Mouse (Mus musculus) heart, embryonic 15.5 days (tissue): ENCODE results near the gene Tff3. TPM values are rescaled to one million over a fixed set of nuclear protein-coding genes. Genes with fewer than 3 reads are reported as not detected.

ENCODE experiments used
- ATAC-seq: fragments of 200-750 bp; cut with Nextera tagmentation; replicated peaks from 2 replicates; pipeline ENCODE4 v1.8.0; 2017; ENCODE audit warnings: low read depth, moderate TSS enrichment; ENCODE audit not compliant: insufficient number of reproducible peaks, insufficient read depth, low FRiP score
- H3K27ac ChIP-seq: fragments of 300-500 bp; sonication (generic); 2 replicates; pipeline ENCODE4 v1.5.1; 2015; ENCODE audit warnings: mild to moderate bottlenecking, inconsistent platforms
- H3K27me3 ChIP-seq: fragments of 300-500 bp; sonication (generic); 2 replicates; pipeline ENCODE4 v1.6.1; 2015; ENCODE audit warnings: inconsistent platforms
- H3K36me3 ChIP-seq: fragments of 300-500 bp; sonication (generic); 2 replicates; pipeline ENCODE4 v1.6.1; 2015; ENCODE audit warnings: mild to moderate bottlenecking, inconsistent platforms
- H3K4me1 ChIP-seq: fragments of 300-500 bp; sonication (generic); replicated peaks from 2 replicates; pipeline ENCODE4 v1.6.1; 2015; ENCODE audit warnings: inconsistent platforms
- H3K4me2 ChIP-seq: fragments of 300-500 bp; sonication (generic); 2 replicates; pipeline ENCODE4 v1.6.1; 2015; ENCODE audit warnings: inconsistent platforms, mild to moderate bottlenecking, moderate library complexity
- H3K4me3 ChIP-seq: fragments of 300-500 bp; sonication (generic); 2 replicates; pipeline ENCODE4 v1.5.1; 2015; ENCODE audit warnings: mild to moderate bottlenecking, inconsistent platforms
- H3K9ac ChIP-seq: fragments of 300-500 bp; sonication (generic); 2 replicates; pipeline ENCODE4 v1.6.1; 2015; ENCODE audit warnings: mild to moderate bottlenecking, inconsistent platforms
- H3K9me3 ChIP-seq: fragments of 300-500 bp; sonication (generic); replicated peaks from 2 replicates; pipeline ENCODE4 v1.6.1; 2016; ENCODE audit warnings: inconsistent platforms
- WGBS: fragments of 180-500 bp; shearing (Covaris S2); methylation state at CpG from one replicate; pipeline ENCODE4 v1.1.7; 2015; ENCODE audit warnings: mixed read lengths; 5-methylcytosine and 5-hydroxymethylcytosine counted together
- polyA plus RNA-seq: library from polyadenylated mRNA; unstranded; fragments of >200 nt; fragmentation: Nextera tagmentation; extraction: Ambion mirVana; gene quantifications from 2 replicates; pipeline ENCODE4 v1.2.1, GENCODE M21; 2015

The Tff3 gene
- polyA plus RNA-seq, 1 experiment from 2014 or later = not detected

GRCm38 (mm10) chr17:31119429-31119828 lies 10.0 kb downstream of the Tff3 start:
- H3K27me3 ChIP-seq = no peaks in the 10 kb centered on the region
- ATAC-seq = no peak
- WGBS = 4% methylated on average over 7 of the region's 7 CpGs

DNA sequence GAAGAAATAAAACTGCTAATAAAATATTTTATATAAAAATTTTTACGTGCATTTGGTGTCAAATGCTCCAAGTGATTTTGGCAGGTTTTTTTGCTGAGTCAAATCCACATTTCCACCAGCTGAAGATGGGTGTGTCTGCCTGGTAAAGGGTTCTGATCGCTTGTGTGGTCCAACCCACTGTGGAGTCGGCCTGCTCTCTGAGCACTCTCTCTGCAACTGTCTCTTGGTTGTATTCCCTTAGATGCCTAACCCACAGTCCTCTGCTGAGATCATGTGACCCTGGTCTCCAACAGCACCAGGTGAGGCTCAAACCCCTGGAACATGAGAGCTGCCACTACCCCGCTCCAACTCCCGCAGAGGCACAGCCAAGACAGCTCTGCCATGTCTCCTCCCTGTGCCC lies 11.5 kb downstream of the Tff3 start:
- no peak overlapping the region for H3K27ac ChIP-seq
- no peaks in the 10 kb centered on the region for H3K4me1 ChIP-seq
- H3K36me3 ChIP-seq = no peaks in the 10 kb centered on the region; the same call in 1 of the 2 replicates
- H3K9me3 ChIP-seq = no peaks in the 10 kb centered on the region
- no peaks in the 10 kb centered on the region for H3K27me3 ChIP-seq
- no peak overlapping the region for H3K4me2 ChIP-seq
- 81% methylated on average over 5 of the region's 5 CpGs for WGBS
- no peak overlapping the region for H3K4me3 ChIP-seq
- ATAC-seq = no peak
- H3K9ac ChIP-seq = no peak overlapping the region

More at GRCm38 (mm10) chr17:31119429-31119828, 10.0 kb downstream of the Tff3 start:
- H3K9ac ChIP-seq = no peak overlapping the region
- H3K36me3 ChIP-seq = no peaks in the 10 kb centered on the region
- 0 out of 2 replicates have a peak, but pooled peaks cover 3% of the 10 kb centered on the region for H3K9me3 ChIP-seq
- no peak overlapping the region for H3K27ac ChIP-seq
- no peak overlapping the region for H3K4me2 ChIP-seq
- H3K4me3 ChIP-seq = no peak overlapping the region
- no peaks in the 10 kb centered on the region for H3K4me1 ChIP-seq

DNA sequence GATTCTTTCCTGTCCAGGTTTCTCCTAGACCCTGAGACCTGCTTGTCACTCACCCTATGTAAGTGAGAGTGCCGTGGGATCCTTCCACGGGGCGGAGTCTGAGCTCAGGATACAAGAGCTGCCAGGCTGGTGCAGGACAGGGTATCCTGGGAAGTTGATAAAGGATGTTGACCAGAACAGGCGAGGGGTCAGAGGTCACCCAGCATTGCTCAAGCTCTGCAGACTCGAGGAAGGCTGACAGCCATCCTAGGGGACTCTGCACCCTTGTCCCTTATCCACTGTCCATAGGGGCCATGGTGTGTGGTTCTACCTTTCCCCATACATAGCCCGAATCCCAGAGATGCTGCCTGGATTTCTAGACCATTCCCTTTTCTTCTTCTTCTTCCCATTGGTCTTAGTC lies 13.4 kb downstream of the Tff3 start:
- Histone ChIP-seq H3K36me3 (no peaks in the 10 kb centered on the region; the same call in 1 of the 2 replicates), H3K27ac (no peak overlapping the region), H3K4me3 (no peak overlapping the region), H3K4me2 (no peak overlapping the region), H3K9me3 (no peaks in the 10 kb centered on the region), H3K4me1 (no peaks in the 10 kb centered on the region), H3K27me3 (no peaks in the 10 kb centered on the region), H3K9ac (no peak overlapping the region)
- WGBS = 54% methylated on average over 6 of the region's 6 CpGs
- ATAC-seq = no peak

GRCm38 (mm10) chr17:31113191-31113856 lies 16.1 kb downstream of the Tff3 start:
- Histone ChIP-seq H3K36me3 (peaks cover 4% of the 10 kb centered on the region; the same call in 1 of the 2 replicates), H3K27ac (no peak overlapping the region), H3K27me3 (no peaks in the 10 kb centered on the region)

DNA sequence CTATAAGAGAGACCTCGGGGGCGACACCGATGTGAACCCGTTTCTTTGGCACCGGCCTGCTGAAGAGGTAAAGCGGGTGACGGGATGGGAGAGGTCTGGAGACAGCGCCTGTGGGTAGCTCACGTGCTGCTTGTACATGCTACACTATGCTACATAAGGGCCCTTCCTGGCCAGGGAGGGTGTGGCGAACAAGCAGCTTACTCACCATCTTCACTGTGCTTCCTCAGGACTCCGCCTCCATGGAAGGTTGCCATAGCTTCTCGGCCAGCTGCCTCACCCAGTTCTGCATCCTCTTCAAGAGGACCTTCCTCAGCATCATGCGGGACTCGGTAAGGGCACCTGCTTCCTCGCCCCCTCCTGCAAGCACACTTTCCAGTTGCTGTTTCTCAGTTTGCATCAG lies 21.1 kb downstream of the Tff3 start:
- no peak overlapping the region for H3K4me3 ChIP-seq
- H3K9me3 ChIP-seq = no peaks in the 10 kb centered on the region
- H3K4me2 ChIP-seq = no peak overlapping the region
- H3K9ac ChIP-seq = no peak overlapping the region
- no peak overlapping the region for H3K27ac ChIP-seq
- H3K36me3 ChIP-seq = peaks cover 4% of the 10 kb centered on the region; the same call in 1 of the 2 replicates
- no peaks in the 10 kb centered on the region for H3K27me3 ChIP-seq
- H3K4me1 ChIP-seq = no peaks in the 10 kb centered on the region
- 87% methylated on average over 15 of the region's 15 CpGs for WGBS
- no peak for ATAC-seq

More at GRCm38 (mm10) chr17:31113191-31113856, 16.1 kb downstream of the Tff3 start:
- no peaks in the 10 kb centered on the region for H3K9me3 ChIP-seq
- H3K4me3 ChIP-seq = no peak overlapping the region
- ATAC-seq = no peak
- 62% methylated on average over 9 of the region's 9 CpGs for WGBS
- H3K4me2 ChIP-seq = no peak overlapping the region
- no peaks in the 10 kb centered on the region for H3K4me1 ChIP-seq
- H3K9ac ChIP-seq = no peak overlapping the region

DNA sequence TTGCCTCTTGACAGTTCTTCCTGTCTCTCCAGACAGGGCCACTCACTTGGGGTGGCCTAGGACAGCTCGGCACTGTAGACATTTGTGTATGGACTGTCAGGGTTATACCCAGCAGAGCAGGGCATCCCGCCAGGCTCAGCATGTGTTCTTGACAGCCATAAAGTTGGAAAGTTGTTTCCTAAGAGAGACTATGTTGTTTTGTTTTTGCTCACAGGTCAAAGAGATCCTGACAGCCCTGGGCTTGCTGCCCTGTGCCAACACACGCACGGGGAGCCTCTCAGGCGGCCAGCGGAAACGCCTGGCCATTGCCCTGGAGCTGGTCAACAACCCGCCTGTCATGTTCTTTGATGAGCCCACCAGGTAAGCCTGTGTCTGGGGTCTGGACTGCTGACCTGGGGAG lies 25.6 kb downstream of the Tff3 start:
- ATAC-seq = no peak
- WGBS = 89% methylated on average over 8 of the region's 8 CpGs
- Histone ChIP-seq H3K4me1 (peaks cover 2% of the 10 kb centered on the region; the same call in 1 of the 2 replicates), H3K36me3 (peaks cover 4% of the 10 kb centered on the region; the same call in 1 of the 2 replicates), H3K27ac (no peak overlapping the region), H3K27me3 (no peaks in the 10 kb centered on the region), H3K9ac (no peak overlapping the region), H3K9me3 (no peaks in the 10 kb centered on the region), H3K4me2 (no peak overlapping the region), H3K4me3 (no peak overlapping the region)

GRCm38 (mm10) chr17:31103007-31103570 lies 26.4 kb downstream of the Tff3 start:
- Histone ChIP-seq H3K36me3 (no peaks in the 10 kb centered on the region), H3K27me3 (no peaks in the 10 kb centered on the region), H3K9ac (no peak overlapping the region), H3K4me3 (no peak overlapping the region), H3K4me1 (peaks cover 5% of the 10 kb centered on the region; the same call in 1 of the 2 replicates), H3K27ac (no peak overlapping the region), H3K4me2 (no peak overlapping the region), H3K9me3 (no peaks in the 10 kb centered on the region)
- 80% methylated on average over 8 of the region's 8 CpGs for WGBS
- ATAC-seq = no peak

DNA sequence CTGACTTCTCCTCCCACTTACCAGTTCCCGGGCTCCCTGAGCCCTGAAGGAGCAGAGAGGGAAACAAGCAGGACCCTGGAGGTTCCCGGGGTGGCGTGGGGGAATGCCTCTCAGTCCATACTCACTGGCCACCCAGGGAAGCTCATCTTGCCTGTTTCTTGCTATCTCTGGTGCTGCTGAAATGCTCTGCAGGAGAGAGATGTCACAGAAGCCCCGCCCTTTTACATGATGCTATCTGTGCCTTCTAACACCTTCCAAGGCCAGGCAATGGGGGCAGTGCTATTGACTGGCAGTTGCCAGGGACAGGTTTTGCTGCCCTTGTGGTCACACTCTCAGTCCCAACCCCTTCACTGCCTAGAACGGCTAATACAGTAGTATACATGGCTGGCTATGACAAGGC lies 30.7 kb downstream of the Tff3 start:
- Histone ChIP-seq H3K27me3 (no peaks in the 10 kb centered on the region), H3K4me2 (no peak overlapping the region), H3K27ac (no peak overlapping the region), H3K36me3 (peaks cover 3% of the 10 kb centered on the region; the same call in 1 of the 2 replicates), H3K9ac (no peak overlapping the region), H3K4me1 (peaks cover 5% of the 10 kb centered on the region; the same call in 1 of the 2 replicates), H3K4me3 (no peak overlapping the region), H3K9me3 (no peaks in the 10 kb centered on the region)
- 62% methylated on average over 5 of the region's 5 CpGs for WGBS
- no peak for ATAC-seq

- no peak overlapping the region for H3K27ac ChIP-seq
- no peak for ATAC-seq
- no peak overlapping the region for H3K4me3 ChIP-seq
- no peak overlapping the region for H3K9ac ChIP-seq
- no peak overlapping the region for H3K4me2 ChIP-seq
- WGBS = 92% methylated on average over 2 of the region's 2 CpGs
- H3K36me3 ChIP-seq = peaks cover 3% of the 10 kb centered on the region; the same call in 1 of the 2 replicates
- no peaks in the 10 kb centered on the region for H3K9me3 ChIP-seq
- H3K27me3 ChIP-seq = no peaks in the 10 kb centered on the region
- H3K4me1 ChIP-seq = peaks cover 9% of the 10 kb centered on the region
These were observed 32.6 kb downstream of the Tff3 start for GRCm38 (mm10) chr17:31096893-31097292.

- Histone ChIP-seq H3K4me3 (no peak overlapping the region), H3K27me3 (no peaks in the 10 kb centered on the region), H3K36me3 (peaks cover 3% of the 10 kb centered on the region; the same call in 1 of the 2 replicates), H3K4me1 (peaks cover 20% of the 10 kb centered on the region), H3K4me2 (no peak overlapping the region), H3K9me3 (no peaks in the 10 kb centered on the region), H3K27ac (no peak overlapping the region), H3K9ac (no peak overlapping the region)
- no peak for ATAC-seq
- WGBS = 77% methylated on average over 7 of the region's 7 CpGs
These were observed 33.9 kb downstream of the Tff3 start for GRCm38 (mm10) chr17:31095570-31095969.

GRCm38 (mm10) chr17:31094781-31095180 lies 34.7 kb downstream of the Tff3 start:
- ATAC-seq = no peak
- 60% methylated on average over 5 of the region's 5 CpGs for WGBS
- H3K27me3 ChIP-seq = no peaks in the 10 kb centered on the region
- no peaks in the 10 kb centered on the region for H3K9me3 ChIP-seq
- H3K4me1 ChIP-seq = peaks cover 28% of the 10 kb centered on the region
- no peak overlapping the region for H3K27ac ChIP-seq
- no peak overlapping the region for H3K4me2 ChIP-seq
- H3K4me3 ChIP-seq = no peak overlapping the region
- no peak overlapping the region for H3K9ac ChIP-seq
- H3K36me3 ChIP-seq = peaks cover 3% of the 10 kb centered on the region; the same call in 1 of the 2 replicates
